Mouse (Mus musculus) megakaryocyte-erythroid progenitor cell, adult 5-6 weeks (primary cell): ENCODE data around the gene Bcl7b. TPM values are rescaled to one million over a fixed set of nuclear protein-coding genes. Genes with fewer than 3 reads are reported as not detected.
"Not testable (repeated sequence)": the region's sequence is repeated elsewhere in the genome, so short reads cannot be mapped to it uniquely, and the experiment has no call there.

ENCODE experiments used
- ATAC-seq: replicated peaks from 2 replicates; pipeline ENCODE4 v1.8.0; 2016; ENCODE audit warnings: mild to moderate bottlenecking, inconsistent platforms; ENCODE audit not compliant: severe bottlenecking, poor library complexity, low FRiP score, low TSS enrichment
- total RNA-seq, 2 experiments: library from RNA; stranded (forward) in 1 of 2; stranded (reverse) in 1 of 2; fragments of 200-1000, 215-1000 nt in 1 of 2; fragments of >200 nt in 1 of 2; fragmentation: Nextera tagmentation in 1 of 2; gene quantifications; 2 replicates each; pipeline ENCODE4 v1.2.3; 2014 to 2017

Bcl7b gene
- total RNA-seq, 2 experiments from 2014 or later: 25.1 to 48.3 TPM

- ATAC-seq: 0 out of 2 replicates have a peak, but pooled peaks have one; percentile 15
These were observed 23.5 kb downstream of the Bcl7b start for GRCm38 (mm10) chr5:135191620-135192019.

- ATAC-seq: no peak
These were observed 24.3 kb downstream of the Bcl7b start for GRCm38 (mm10) chr5:135192431-135192830.

GRCm38 (mm10) chr5:135196367-135196766 lies 28.3 kb downstream of the Bcl7b start:
- no peak for ATAC-seq

GRCm38 (mm10) chr5:135202763-135203162 lies 34.7 kb downstream of the Bcl7b start:
- ATAC-seq: no peak

GRCm38 (mm10) chr5:135208197-135208596 lies 40.1 kb downstream of the Bcl7b start:
- ATAC-seq: peak; percentile 65; the same call in 1 of the 2 replicates

GRCm38 (mm10) chr5:135216871-135217270 lies 48.8 kb downstream of the Bcl7b start:
- no peak for ATAC-seq

GRCm38 (mm10) chr5:135220941-135221340 lies 52.9 kb downstream of the Bcl7b start:
- ATAC-seq: no peak

- ATAC-seq: no peak
These were observed 54.0 kb downstream of the Bcl7b start for GRCm38 (mm10) chr5:135222066-135222465.

- no peak for ATAC-seq
These were observed 56.1 kb downstream of the Bcl7b start for GRCm38 (mm10) chr5:135224169-135224568.

GRCm38 (mm10) chr5:135225879-135226278 lies 57.8 kb downstream of the Bcl7b start:
- not testable (repeated sequence) for ATAC-seq

GRCm38 (mm10) chr5:135230186-135230585 lies 62.1 kb downstream of the Bcl7b start:
- no peak for ATAC-seq

Other genes with a start within 250 kb of the Bcl7b start
- 9.9 and 12.8 TPM in 2 replicates for gene Mettl27, start 235.9 kb upstream of the Bcl7b start, total RNA-seq (2014; fragmentation: Nextera tagmentation)
- gene Mettl27, start 235.9 kb upstream of the Bcl7b start, total RNA-seq (2017): 6.5 and 18.5 TPM in 2 replicates
- gene Cldn4, start 221.3 kb upstream of the Bcl7b start, total RNA-seq (2014; fragmentation: Nextera tagmentation): not detected in 2 replicates
- not detected in 2 replicates for gene Cldn4, start 221.3 kb upstream of the Bcl7b start, total RNA-seq (2017)
- gene Cldn3, start 182.1 kb upstream of the Bcl7b start, total RNA-seq (2014; fragmentation: Nextera tagmentation): not detected in 2 replicates
- gene Cldn3, start 182.1 kb upstream of the Bcl7b start, total RNA-seq (2017): not detected in 2 replicates
- gene Abhd11, start 159.1 kb upstream of the Bcl7b start, total RNA-seq (2014; fragmentation: Nextera tagmentation): 55.8 and 82.2 TPM in 2 replicates
- 36.9 and 46.7 TPM in 2 replicates for gene Abhd11, start 159.1 kb upstream of the Bcl7b start, total RNA-seq (2017)
- 0.17 and 0.98 TPM in 2 replicates for gene Stx1a, start 144.8 kb upstream of the Bcl7b start, total RNA-seq (2014; fragmentation: Nextera tagmentation)
- gene Stx1a, start 144.8 kb upstream of the Bcl7b start, total RNA-seq (2017): not detected in 2 replicates
- gene Dnajc30, start 104.1 kb upstream of the Bcl7b start, total RNA-seq (2014; fragmentation: Nextera tagmentation): 15.7 and 16.1 TPM in 2 replicates
- gene Dnajc30, start 104.1 kb upstream of the Bcl7b start, total RNA-seq (2017): 3.7 and 9.2 TPM in 2 replicates
- gene Bud23, start 103.3 kb upstream of the Bcl7b start, total RNA-seq (2014; fragmentation: Nextera tagmentation): 93.5 and 138 TPM in 2 replicates
- 68.0 and 104 TPM in 2 replicates for gene Bud23, start 103.3 kb upstream of the Bcl7b start, total RNA-seq (2017)
- gene Vps37d, start 90.0 kb upstream of the Bcl7b start, total RNA-seq (2014; fragmentation: Nextera tagmentation): not detected in 2 replicates
- gene Vps37d, start 90.0 kb upstream of the Bcl7b start, total RNA-seq (2017): 0.38 TPM in 1 of 2 replicates, not detected in the other
- not detected in 2 replicates for gene Mlxipl, start 78.4 kb upstream of the Bcl7b start, total RNA-seq (2014; fragmentation: Nextera tagmentation)
- gene Mlxipl, start 78.4 kb upstream of the Bcl7b start, total RNA-seq (2017): not detected in 2 replicates
- gene Tbl2, start 18.6 kb upstream of the Bcl7b start, total RNA-seq (2014; fragmentation: Nextera tagmentation): 11.6 and 13.3 TPM in 2 replicates
- gene Tbl2, start 18.6 kb upstream of the Bcl7b start, total RNA-seq (2017): 19.8 and 20.4 TPM in 2 replicates
- 128 and 135 TPM in 2 replicates for gene Baz1b, start 19.0 kb downstream of the Bcl7b start, total RNA-seq (2014; fragmentation: Nextera tagmentation)
- gene Baz1b, start 19.0 kb downstream of the Bcl7b start, total RNA-seq (2017): 154 and 160 TPM in 2 replicates
- 0.30 and 0.37 TPM in 2 replicates for gene Fzd9, start 82.9 kb downstream of the Bcl7b start, total RNA-seq (2014; fragmentation: Nextera tagmentation)
- 0.38 TPM in 1 of 2 replicates, not detected in the other for gene Fzd9, start 82.9 kb downstream of the Bcl7b start, total RNA-seq (2017)
- 0.57 and 2.0 TPM in 2 replicates for gene Fkbp6, start 181.8 kb downstream of the Bcl7b start, total RNA-seq (2014; fragmentation: Nextera tagmentation)
- not detected in 2 replicates for gene Fkbp6, start 181.8 kb downstream of the Bcl7b start, total RNA-seq (2017)
- gene Trim50, start 185.0 kb downstream of the Bcl7b start, total RNA-seq (2014; fragmentation: Nextera tagmentation): not detected in 2 replicates
- not detected in 2 replicates for gene Trim50, start 185.0 kb downstream of the Bcl7b start, total RNA-seq (2017)
- 36.6 and 54.3 TPM in 2 replicates for gene Nsun5, start 201.7 kb downstream of the Bcl7b start, total RNA-seq (2014; fragmentation: Nextera tagmentation)
- 29.7 and 32.5 TPM in 2 replicates for gene Nsun5, start 201.7 kb downstream of the Bcl7b start, total RNA-seq (2017)
- 83.2 and 90.6 TPM in 2 replicates for gene Pom121, start 226.3 kb downstream of the Bcl7b start, total RNA-seq (2014; fragmentation: Nextera tagmentation)
- gene Pom121, start 226.3 kb downstream of the Bcl7b start, total RNA-seq (2017): 10.4 and 11.1 TPM in 2 replicates